Mouse (Mus musculus) bone marrow macrophage, adult 2 months (primary cell): ENCODE measurements at regions not wholly inside any gene's neighbourhood (a gene's known extent, or its start where the extent isn't known, plus 50 kb on each side); places are given as distances from the start of the nearest gene placed in this dataset.

Source experiments
- CTCF ChIP-seq: IDR thresholded peaks from 2 replicates; pipeline ENCODE4 v1.5.1; 2012; ENCODE audit warnings: low read depth, mild to moderate bottlenecking, low read length, moderate library complexity
- POLR2A ChIP-seq: IDR thresholded peaks from 2 replicates; pipeline ENCODE4 v1.6.1; 2012; ENCODE audit warnings: mild to moderate bottlenecking, low read depth, low read length, borderline replicate concordance

DNA sequence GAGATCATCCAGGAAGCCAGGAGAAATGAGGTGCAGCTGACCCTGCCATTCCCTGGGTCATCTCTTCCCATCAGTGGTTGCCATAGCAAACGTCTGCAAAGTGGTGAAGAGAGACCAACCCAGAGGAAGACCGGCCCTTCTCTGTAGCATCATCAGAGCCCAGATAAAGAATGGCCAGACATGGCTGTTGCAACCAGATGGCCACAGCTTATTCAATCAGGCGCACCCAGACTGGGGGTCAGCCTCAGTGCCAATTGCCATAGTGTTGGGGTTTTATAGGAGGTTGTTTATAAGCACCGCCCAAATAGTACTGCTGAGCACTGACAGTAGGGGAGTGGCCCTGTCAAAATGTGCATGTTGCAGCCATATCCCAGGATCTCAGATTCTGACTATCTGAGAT, 262.3 kb downstream of the Rps15a start:
- TF ChIP-seq CTCF: no peak
- TF ChIP-seq POLR2A: no peak
